Mouse (Mus musculus) frontal cortex, postnatal 25 days (tissue): ENCODE results near the gene Mre11a.

Source experiments
- DNase-seq, 2 experiments: peaks; one replicate each; pipeline ENCODE4 v3.0.0; 2022; ENCODE audit warnings: low spot score in 2 of 2

Gene Mre11a

DNA sequence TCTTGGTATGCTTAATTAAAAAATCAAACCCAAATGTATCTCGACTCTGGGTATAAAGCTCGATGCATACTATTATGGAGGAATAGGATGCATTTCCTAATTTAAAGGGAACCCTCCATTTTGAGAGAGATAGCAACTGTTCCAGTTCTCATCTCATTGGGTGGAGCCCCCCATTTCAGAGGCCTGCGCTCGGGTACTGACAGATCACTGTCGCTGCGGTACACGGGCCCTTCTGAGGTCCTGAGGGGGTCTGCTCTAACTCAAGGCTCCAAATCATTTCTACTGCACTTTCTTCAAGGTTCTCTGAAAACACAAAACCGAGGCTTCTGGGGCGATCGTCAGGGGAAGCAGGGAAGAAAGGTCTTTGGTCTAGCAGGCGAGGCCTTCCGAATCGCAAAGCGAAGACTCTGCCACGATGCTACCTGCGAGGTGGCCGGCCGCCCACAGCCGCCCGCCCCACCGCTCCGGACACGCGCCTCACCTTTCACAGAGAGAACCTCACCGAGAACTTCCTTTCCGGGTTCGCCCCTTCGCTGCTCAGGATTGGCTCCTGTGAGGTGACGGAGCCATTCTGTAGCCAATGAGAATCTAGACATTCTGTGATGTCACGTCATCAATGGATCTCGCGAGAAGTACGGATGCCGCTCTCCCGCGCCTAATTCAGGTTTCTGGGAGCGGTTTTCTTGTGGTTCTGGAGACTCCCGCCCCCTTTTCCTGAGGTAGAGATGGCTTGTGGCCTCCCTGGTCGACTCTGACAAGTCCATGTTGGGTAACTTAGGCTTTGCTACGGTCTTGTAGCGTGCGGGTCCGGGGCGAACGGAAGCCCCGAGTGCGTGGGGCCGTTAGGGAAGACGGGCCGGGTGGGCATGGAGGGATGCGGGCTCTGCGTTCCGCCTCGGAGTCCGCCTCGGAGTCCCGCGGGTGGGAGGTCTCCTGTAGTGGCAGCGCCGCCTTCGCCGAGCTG lies at the start of gene Mre11a, which contains the start of gene Ankrd49:
Gene Mre11a, plus strand, starts transcription at position 616 of the 964 bp plus-strand sequence.
Gene Ankrd49, minus strand, starts transcription at position 818 of the 964 bp plus-strand sequence.
- peak; percentile 87 to 90 for DNase-seq

DNA sequence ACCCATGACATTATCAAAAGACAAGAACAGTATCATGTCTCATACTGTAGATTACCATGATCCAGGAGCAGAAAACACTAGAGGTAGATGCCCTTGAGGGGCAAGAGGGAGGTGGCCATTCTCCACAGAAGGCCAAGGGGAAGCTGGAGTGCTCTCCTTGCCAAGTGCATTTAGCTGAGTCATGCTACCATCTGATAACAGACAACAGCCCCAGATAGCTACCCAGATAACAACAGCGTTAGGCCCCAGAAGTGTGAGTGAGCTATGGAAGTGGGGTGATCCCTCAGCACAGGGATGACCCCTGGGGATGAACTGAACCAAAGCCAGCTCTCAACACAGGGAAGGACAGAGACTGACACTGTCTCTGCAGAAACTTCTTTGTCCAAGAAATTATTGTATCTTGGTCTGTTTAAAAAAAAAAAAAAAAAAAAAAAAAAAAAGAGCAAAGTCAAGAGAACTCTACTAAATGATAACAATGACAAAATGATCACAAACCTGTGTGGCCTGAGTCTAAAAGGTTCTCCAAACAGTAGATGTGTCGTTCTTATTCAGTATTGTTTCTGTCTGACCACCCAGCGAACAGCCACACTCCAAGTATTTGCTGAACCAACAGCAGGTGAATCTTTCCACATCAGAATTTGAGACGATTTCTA lies 44.8 kb upstream of the Mre11a start:
- no peak for DNase-seq

GRCm38 (mm10) chr9:14740151-14740924 lies 44.1 kb upstream of the Mre11a start, which contains the start of gene Piwil4:
Gene Piwil4, minus strand, starts transcription at chr9:14740733.
- DNase-seq, result no peak

DNA sequence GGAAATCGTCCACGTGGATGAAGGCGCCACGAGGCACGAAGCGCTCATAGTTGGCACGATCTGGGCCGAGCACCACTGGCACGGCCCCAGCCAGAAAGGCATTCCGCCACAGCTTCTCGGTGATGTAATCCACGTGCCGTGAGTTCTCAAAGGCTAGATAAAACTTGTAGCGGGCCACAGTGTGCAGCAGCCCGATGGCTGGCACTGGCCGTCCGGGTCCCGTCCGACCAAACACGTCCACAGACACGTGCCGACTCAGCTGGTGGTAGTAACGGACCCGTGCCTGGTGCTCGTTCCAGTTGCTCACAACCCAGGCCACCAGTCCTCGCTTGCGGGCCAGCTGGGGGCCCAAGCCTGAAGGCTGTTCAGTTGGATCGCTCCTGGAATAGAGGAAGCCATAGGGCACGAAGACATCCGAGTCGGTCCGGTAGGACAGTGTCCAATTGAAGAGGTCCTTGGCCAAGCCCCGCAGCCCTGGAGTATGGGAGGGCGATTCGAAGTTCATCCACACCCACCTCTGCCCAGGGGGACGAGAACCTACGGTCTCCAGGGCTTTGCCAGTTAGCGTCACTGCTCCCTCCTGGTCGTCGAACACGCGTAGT lies 33.5 kb upstream of the Mre11a start:
- no peak for DNase-seq

DNA sequence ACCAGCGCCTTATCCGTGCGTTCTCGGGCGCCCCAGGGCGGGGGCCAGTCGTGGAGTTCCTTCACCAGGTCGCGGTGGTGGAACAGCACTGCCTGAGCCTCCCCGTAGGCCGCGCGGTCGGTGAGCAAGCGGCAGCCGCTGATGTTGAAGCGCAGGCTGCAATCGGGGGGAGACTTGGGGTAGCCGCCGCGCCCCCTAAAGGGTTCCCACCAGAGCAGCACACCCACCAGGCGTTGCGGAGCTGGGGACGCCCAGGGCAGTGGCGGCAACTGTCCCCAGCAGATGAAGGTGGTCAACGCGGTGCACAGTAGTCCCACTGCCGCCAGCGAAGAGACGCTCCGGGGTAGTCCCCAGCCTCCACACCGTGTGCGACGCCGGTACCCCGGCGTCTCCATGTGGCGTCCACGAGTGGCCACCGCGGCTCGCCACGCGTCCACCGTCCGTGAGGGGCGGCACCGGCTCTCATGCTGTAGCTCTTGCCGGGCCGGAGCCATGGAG lies 32.9 kb upstream of the Mre11a start:
- no peak for DNase-seq

DNA sequence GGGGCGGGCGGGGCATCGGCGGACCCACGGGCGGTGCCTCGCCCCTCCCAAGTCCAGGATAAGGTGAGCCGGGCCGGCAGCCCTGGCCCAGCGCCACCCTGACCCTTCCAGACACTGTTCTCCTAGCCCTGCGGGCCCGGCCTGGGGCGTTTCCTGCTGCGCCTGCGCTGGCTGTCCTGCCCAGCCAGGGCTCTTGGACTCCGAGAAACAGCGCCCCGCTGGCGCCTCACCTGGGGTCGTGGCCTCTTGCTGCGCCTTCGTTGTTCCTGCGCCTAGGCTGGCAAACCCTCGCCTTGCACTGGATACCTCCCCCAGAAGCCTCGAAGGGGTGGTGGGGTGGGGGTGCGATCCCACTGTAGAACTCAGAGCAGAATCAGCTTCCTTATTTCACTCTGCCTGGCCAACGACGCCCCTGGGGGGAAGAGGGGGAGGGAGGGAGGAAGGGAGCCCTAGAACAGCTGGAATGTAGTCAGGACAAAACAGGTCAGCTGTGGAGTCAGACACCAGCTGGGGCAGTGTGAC lies 32.4 kb upstream of the Mre11a start, which contains the start of gene Fut4:
Gene Fut4, minus strand, starts transcription at position 393 of the 522 bp plus-strand sequence.
- no peak for DNase-seq

GRCm38 (mm10) chr9:14753947-14754346 lies 30.5 kb upstream of the Mre11a start:
- DNase-seq, result no peak

DNA sequence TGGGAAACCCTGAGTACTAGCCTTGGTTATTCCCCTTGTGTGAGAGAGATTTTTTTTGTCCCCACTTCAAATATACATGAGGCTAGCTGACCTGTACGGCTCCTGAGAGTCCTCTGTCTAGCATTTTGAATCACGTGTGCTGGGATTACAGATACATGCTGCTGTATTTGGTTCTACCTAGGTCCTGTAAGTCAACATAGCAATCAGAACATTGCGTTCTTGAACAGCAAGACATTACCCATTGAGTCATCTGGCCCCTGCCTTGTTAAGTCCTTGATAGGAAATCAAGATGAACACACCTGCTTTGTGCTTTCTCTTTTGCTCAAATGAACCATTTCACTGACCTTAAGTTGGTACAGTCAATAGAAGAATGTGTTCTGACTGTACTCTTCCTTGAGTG lies 30.0 kb upstream of the Mre11a start:
- DNase-seq, result no peak

- no peak for DNase-seq
Measured at GRCm38 (mm10) chr9:14758590-14758989, 25.9 kb upstream of the Mre11a start.

DNA sequence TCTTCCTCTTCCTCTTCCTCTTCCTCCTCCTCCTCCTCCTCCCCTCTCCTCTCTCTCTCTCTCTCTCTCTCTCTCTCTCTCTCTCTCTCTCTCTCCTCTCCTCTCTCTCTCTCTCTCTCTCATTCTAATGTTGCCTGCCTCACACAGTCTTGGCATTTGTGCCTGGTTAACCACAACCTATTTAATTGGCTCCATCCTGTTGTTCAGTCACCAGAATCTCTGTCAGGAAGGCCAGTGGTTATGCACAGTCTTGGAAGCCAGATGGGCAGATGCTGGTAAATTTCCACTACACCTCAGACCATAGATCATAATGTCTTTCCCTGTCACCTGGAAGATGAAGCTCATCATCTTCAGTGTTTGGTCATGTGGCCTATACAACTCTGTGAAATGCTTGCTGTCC lies 25.2 kb upstream of the Mre11a start:
- DNase-seq, result no peak

GRCm38 (mm10) chr9:14764765-14765164 lies 19.7 kb upstream of the Mre11a start:
- DNase-seq, result peak; percentile 27 to 36

GRCm38 (mm10) chr9:14769811-14770210 lies 14.6 kb upstream of the Mre11a start:
- no peak for DNase-seq

GRCm38 (mm10) chr9:14770803-14771471 lies 13.5 kb upstream of the Mre11a start, which contains the start of gene 1700012B09Rik:
Gene 1700012B09Rik, minus strand, starts transcription at chr9:14771030.
- DNase-seq, result no peak

- DNase-seq, result no peak
Measured at GRCm38 (mm10) chr9:14772074-14772473, 12.4 kb upstream of the Mre11a start.

- DNase-seq, result no peak
Measured at GRCm38 (mm10) chr9:14773813-14774212, 10.6 kb upstream of the Mre11a start.

DNA sequence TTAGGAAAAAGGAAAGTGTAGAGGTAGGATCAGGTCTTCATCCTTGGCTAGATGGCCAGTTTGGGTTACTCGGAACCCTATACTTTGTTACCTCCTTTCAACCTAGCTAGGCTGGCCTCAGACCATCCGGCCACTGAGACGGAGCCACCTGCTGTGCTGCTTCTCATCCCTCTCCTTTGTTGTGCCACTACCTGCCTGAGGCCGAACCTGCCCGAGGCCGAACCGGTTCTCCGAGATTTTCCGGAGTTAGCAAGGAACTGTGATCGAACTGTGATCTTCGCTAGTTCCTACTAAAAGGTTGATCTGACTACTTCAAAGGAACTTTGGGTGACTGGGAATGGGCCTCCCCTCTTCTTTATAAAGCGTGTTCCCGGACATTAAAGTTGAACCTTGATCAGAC lies 6.1 kb upstream of the Mre11a start:
- DNase-seq, result no peak

DNA sequence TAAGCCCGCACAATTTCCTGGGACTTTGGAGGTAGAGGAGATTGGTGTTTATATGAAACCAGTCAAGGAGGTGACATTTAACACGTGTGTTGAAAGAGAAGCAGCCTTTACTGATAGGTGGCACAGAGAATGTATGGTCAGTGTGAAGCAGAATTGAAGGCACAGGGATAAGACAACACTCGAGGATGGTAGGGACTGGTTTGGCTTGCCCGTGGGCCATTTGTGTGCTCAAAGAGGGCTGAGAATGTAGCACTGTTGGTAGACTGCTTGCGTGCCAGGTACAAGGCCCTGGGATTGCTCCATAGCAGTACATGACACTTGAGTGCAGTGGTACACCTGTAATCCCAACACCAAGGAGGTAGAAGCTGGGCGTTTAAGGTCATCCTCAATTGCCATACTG lies 2.9 kb downstream of the Mre11a start:
- no peak for DNase-seq

DNA sequence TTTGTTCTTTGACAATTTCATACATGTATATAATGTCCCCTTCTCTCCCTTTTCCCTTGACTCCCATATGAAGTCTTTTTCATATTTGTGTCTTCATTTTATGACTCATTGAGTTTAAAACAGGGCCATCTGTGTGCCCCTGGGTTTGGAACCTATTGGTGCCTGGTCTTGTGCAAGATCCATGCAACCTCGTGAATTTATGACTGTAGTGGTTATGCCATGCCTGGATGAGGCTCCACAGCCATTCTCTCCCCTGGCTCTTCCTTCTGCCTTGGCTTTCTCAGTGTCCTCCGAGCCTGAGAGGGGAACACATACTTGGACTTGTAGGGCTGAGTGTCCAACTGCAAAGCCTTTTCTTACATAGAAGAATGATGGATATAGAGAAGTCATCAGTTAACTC lies 21.3 kb downstream of the Mre11a start:
- no peak for DNase-seq

DNA sequence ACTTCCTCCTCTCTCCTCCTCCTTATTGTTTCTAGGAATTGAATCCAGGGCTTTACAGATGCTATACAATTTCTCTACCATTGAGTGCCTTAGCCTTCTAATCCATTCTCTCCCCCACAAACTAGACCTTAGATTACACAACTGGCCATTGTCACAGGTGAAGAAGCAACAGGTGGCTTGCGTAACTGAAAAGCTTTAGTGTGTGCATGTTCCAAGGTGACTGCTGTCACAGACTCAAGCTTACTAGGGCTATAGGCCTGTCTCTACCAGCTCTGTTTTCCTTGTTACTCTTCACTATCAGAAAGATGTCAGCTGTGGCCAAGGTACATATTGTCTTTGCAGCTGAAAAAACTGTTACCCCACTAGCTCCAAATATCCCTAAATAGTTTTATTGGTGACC lies 22.3 kb downstream of the Mre11a start:
- no peak for DNase-seq

GRCm38 (mm10) chr9:14810111-14810510 lies 25.7 kb downstream of the Mre11a start:
- DNase-seq, result no peak
